Mouse (Mus musculus): ENCODE measurements around the gene Pappa2. TPM values are rescaled to one million over a fixed set of nuclear protein-coding genes. Genes with fewer than 3 reads are reported as not detected.

Gene Pappa2
- total RNA-seq, 2 experiments from 2014 or later = not detected

GRCm38 (mm10) chr1:158775486-158775885, 204.8 kb downstream of the Pappa2 start:
- no peak for TF ChIP-seq CTCF (IDR thresholded peaks at IDR 0.05)
- H3K4me3 ChIP-seq = no peak overlapping the region
- DNase-seq = peak; percentile 20
- intact Hi-C loops (cut with DNase I) = no loop called here
- H3K27ac ChIP-seq = no peak overlapping the region

- no peak for TF ChIP-seq CTCF (IDR thresholded peaks at IDR 0.05)
- intact Hi-C loops (cut with DNase I) = no loop called here
- H3K27ac ChIP-seq = no peak overlapping the region
Observed at GRCm38 (mm10) chr1:158773102-158773501, 207.2 kb downstream of the Pappa2 start.

GRCm38 (mm10) chr1:158770756-158771155, 209.5 kb downstream of the Pappa2 start:
- Histone ChIP-seq H3K27ac (no peak overlapping the region), H3K4me3 (no peak overlapping the region)
- DNase-seq = no peak
- TF ChIP-seq CTCF (IDR thresholded peaks at IDR 0.05) = no peak
- intact Hi-C loops (cut with DNase I) = no loop called here

More at GRCm38 (mm10) chr1:158773102-158773501, 207.2 kb downstream of the Pappa2 start:
- H3K4me3 ChIP-seq = no peak overlapping the region
- DNase-seq = no peak

GRCm38 (mm10) chr1:158770036-158770655, 210.1 kb downstream of the Pappa2 start:
- DNase-seq = no peak
- intact Hi-C loops (cut with DNase I) = no loop called here
- H3K27ac ChIP-seq = no peak overlapping the region
- no peak overlapping the region for H3K4me3 ChIP-seq
- no peak for TF ChIP-seq CTCF (IDR thresholded peaks at IDR 0.05)

- Histone ChIP-seq H3K4me3 (no peak overlapping the region), H3K27ac (no peak overlapping the region)
- no peak for TF ChIP-seq CTCF (IDR thresholded peaks at IDR 0.05)
- DNase-seq = no peak
- intact Hi-C loops (cut with DNase I) = no loop called here
Observed at GRCm38 (mm10) chr1:158765842-158766241, 214.4 kb downstream of the Pappa2 start.

- Histone ChIP-seq H3K4me3 (no peak overlapping the region), H3K27ac (no peak overlapping the region)
- no peak for DNase-seq
- intact Hi-C loops (cut with DNase I) = no loop called here
- no peak for TF ChIP-seq CTCF (IDR thresholded peaks at IDR 0.05)
Observed at GRCm38 (mm10) chr1:158764727-158765126, 215.6 kb downstream of the Pappa2 start.

GRCm38 (mm10) chr1:158764211-158764610, 216.1 kb downstream of the Pappa2 start:
- no peak overlapping the region for H3K27ac ChIP-seq
- no peak overlapping the region for H3K4me3 ChIP-seq
- intact Hi-C loops (cut with DNase I) = no loop called here
- no peak for DNase-seq
- TF ChIP-seq CTCF (IDR thresholded peaks at IDR 0.05) = no peak

GRCm38 (mm10) chr1:158748356-158749096, 231.8 kb downstream of the Pappa2 start:
- intact Hi-C loops (cut with DNase I) = no loop called here
- DNase-seq = peak; percentile 47

GRCm38 (mm10) chr1:158741449-158741848, 238.8 kb downstream of the Pappa2 start:
- no peak for DNase-seq
- Histone ChIP-seq H3K4me3 (no peak overlapping the region), H3K27ac (no peak overlapping the region)
- no peak for TF ChIP-seq CTCF (IDR thresholded peaks at IDR 0.05)
- intact Hi-C loops (cut with DNase I) = no loop called here

More at GRCm38 (mm10) chr1:158748356-158749096, 231.8 kb downstream of the Pappa2 start:
- TF ChIP-seq CTCF (IDR thresholded peaks at IDR 0.05) = no peak
- Histone ChIP-seq H3K4me3 (no peak overlapping the region), H3K27ac (no peak overlapping the region)

- no peak for DNase-seq
- no peak overlapping the region for H3K4me3 ChIP-seq
- H3K27ac ChIP-seq = no peak overlapping the region
- TF ChIP-seq CTCF (IDR thresholded peaks at IDR 0.05) = no peak
- intact Hi-C loops (cut with DNase I) = no loop called here
Observed at GRCm38 (mm10) chr1:158740949-158741348, 239.3 kb downstream of the Pappa2 start.

- H3K4me3 ChIP-seq = no peak overlapping the region
- no peak for DNase-seq
- no peak for TF ChIP-seq CTCF (IDR thresholded peaks at IDR 0.05)
- no peak overlapping the region for H3K27ac ChIP-seq
- intact Hi-C loops (cut with DNase I) = no loop called here
Observed at GRCm38 (mm10) chr1:158740161-158740766, 240.0 kb downstream of the Pappa2 start.

- Histone ChIP-seq H3K4me3 (no peak overlapping the region), H3K27ac (peak overlapping the region; percentile 35; the same call in 1 of the 2 replicates)
- DNase-seq = peak; percentile 34
- intact Hi-C loops (cut with DNase I) = no loop called here
- no peak for TF ChIP-seq CTCF (IDR thresholded peaks at IDR 0.05)
Observed at GRCm38 (mm10) chr1:158739132-158739919, 241.0 kb downstream of the Pappa2 start.

Measured in gastrocnemius, adult 2 months (tissue).